Mouse (Mus musculus) MN1 (cell line): ENCODE measurements at regions not wholly inside any gene's neighbourhood (a gene's known extent, or its start where the extent isn't known, plus 50 kb on each side); places are given as distances from the start of the nearest gene placed in this dataset.

Experiments used
- DNase-seq: peaks from one replicate; pipeline ENCODE4 v3.0.0-alpha.2; 2016; ENCODE audit warnings: low spot score

GRCm38 (mm10) chr3:149220958-149221357, 230.6 kb upstream of the Adgrl2 start:
- DNase-seq: no peak

- no peak for DNase-seq
Observed at GRCm38 (mm10) chr3:149220304-149220951, 230.1 kb upstream of the Adgrl2 start.

GRCm38 (mm10) chr3:149219381-149220303, 229.3 kb upstream of the Adgrl2 start:
- DNase-seq: no peak

GRCm38 (mm10) chr3:149217916-149218803, 227.8 kb upstream of the Adgrl2 start:
- no peak for DNase-seq

GRCm38 (mm10) chr3:149216759-149217400, 226.5 kb upstream of the Adgrl2 start:
- no peak for DNase-seq

GRCm38 (mm10) chr3:149215691-149216090, 225.3 kb upstream of the Adgrl2 start:
- DNase-seq: no peak

- DNase-seq: no peak
Observed at GRCm38 (mm10) chr3:149211909-149212308, 221.6 kb upstream of the Adgrl2 start.

GRCm38 (mm10) chr3:149209260-149209659, 218.9 kb upstream of the Adgrl2 start:
- no peak for DNase-seq

GRCm38 (mm10) chr3:149203451-149203850, 213.1 kb upstream of the Adgrl2 start:
- DNase-seq: no peak

- no peak for DNase-seq
Observed at GRCm38 (mm10) chr3:149196477-149197185, 206.3 kb upstream of the Adgrl2 start.

GRCm38 (mm10) chr3:149190856-149191576, 200.7 kb upstream of the Adgrl2 start:
- no peak for DNase-seq

GRCm38 (mm10) chr3:149184136-149184551, 193.8 kb upstream of the Adgrl2 start:
- DNase-seq: no peak

GRCm38 (mm10) chr3:149182095-149182494, 191.7 kb upstream of the Adgrl2 start:
- no peak for DNase-seq

GRCm38 (mm10) chr3:149180129-149180528, 189.8 kb upstream of the Adgrl2 start:
- DNase-seq: no peak

GRCm38 (mm10) chr3:149179486-149180116, 189.2 kb upstream of the Adgrl2 start:
- no peak for DNase-seq

GRCm38 (mm10) chr3:149178891-149179290, 188.5 kb upstream of the Adgrl2 start:
- no peak for DNase-seq

GRCm38 (mm10) chr3:149174689-149175390, 184.5 kb upstream of the Adgrl2 start:
- DNase-seq: no peak

- no peak for DNase-seq
Observed at GRCm38 (mm10) chr3:149173537-149173936, 183.2 kb upstream of the Adgrl2 start.

- no peak for DNase-seq
Observed at GRCm38 (mm10) chr3:149171766-149172165, 181.4 kb upstream of the Adgrl2 start.
